Mouse (Mus musculus) embryonic fibroblast, embryonic 13.5 days (primary cell): ENCODE data around the gene Tomm20l.

Source experiments
- CTCF ChIP-seq: IDR thresholded peaks from 2 replicates; pipeline ENCODE4 v1.5.1; 2011; ENCODE audit warnings: mild to moderate bottlenecking, control low read depth, low read length, moderate library complexity, borderline replicate concordance; ENCODE audit not compliant: insufficient read depth
- POLR2A ChIP-seq: IDR thresholded peaks from 2 replicates; pipeline ENCODE4 v1.6.1; 2011; ENCODE audit warnings: low read depth, mild to moderate bottlenecking, control low read depth, low read length, moderate library complexity

- TF ChIP-seq CTCF (no peak), POLR2A (no peak)
Measured at GRCm38 (mm10) chr12:71113675-71114288, 2.6 kb downstream of the Tomm20l start.
